Mouse (Mus musculus): Measurements from ENCODE around the gene Hes7.

The Hes7 gene

GRCm38 (mm10) chr11:69120221-69121000 lies at the start of gene Hes7:
TSS of gene Hes7 (plus strand) at chr11:69120404.
- no peak for ATAC-seq (ENCODE audit: low TSS enrichment)

- ATAC-seq (ENCODE audit: low TSS enrichment): peak; percentile 79
Observed at GRCm38 (mm10) chr11:69070590-69071222, 49.5 kb upstream of the Hes7 start, which contains the start of gene Tmem107. TSS of gene Tmem107 (plus strand) at chr11:69070806.

GRCm38 (mm10) chr11:69071262-69071661 lies 48.9 kb upstream of the Hes7 start:
- no peak for ATAC-seq (ENCODE audit: low TSS enrichment)

- no peak for ATAC-seq (ENCODE audit: low TSS enrichment)
Observed at GRCm38 (mm10) chr11:69072234-69072633, 48.0 kb upstream of the Hes7 start.

- ATAC-seq (ENCODE audit: low TSS enrichment): peak; percentile 21; the same call in 1 of the 2 replicates
Observed at GRCm38 (mm10) chr11:69072666-69073064, 47.5 kb upstream of the Hes7 start.

GRCm38 (mm10) chr11:69073065-69073888 lies 46.9 kb upstream of the Hes7 start:
- peak; percentile 31; the same call in 1 of the 2 replicates for ATAC-seq (ENCODE audit: low TSS enrichment)

GRCm38 (mm10) chr11:69073951-69074775 lies 46.0 kb upstream of the Hes7 start:
- no peak for ATAC-seq (ENCODE audit: low TSS enrichment)

GRCm38 (mm10) chr11:69074776-69075069 lies 45.5 kb upstream of the Hes7 start:
- ATAC-seq (ENCODE audit: low TSS enrichment): no peak

GRCm38 (mm10) chr11:69075764-69076479 lies 44.3 kb upstream of the Hes7 start:
- ATAC-seq (ENCODE audit: low TSS enrichment): no peak

- ATAC-seq (ENCODE audit: low TSS enrichment): no peak
Observed at GRCm38 (mm10) chr11:69076572-69076971, 43.6 kb upstream of the Hes7 start.

GRCm38 (mm10) chr11:69077316-69077715 lies 42.9 kb upstream of the Hes7 start:
- ATAC-seq (ENCODE audit: low TSS enrichment): no peak

GRCm38 (mm10) chr11:69078041-69078440 lies 42.2 kb upstream of the Hes7 start:
- ATAC-seq (ENCODE audit: low TSS enrichment): no peak

- ATAC-seq (ENCODE audit: low TSS enrichment): no peak
Observed at GRCm38 (mm10) chr11:69078805-69079438, 41.3 kb upstream of the Hes7 start.

GRCm38 (mm10) chr11:69080102-69080854 lies 39.9 kb upstream of the Hes7 start:
- no peak for ATAC-seq (ENCODE audit: low TSS enrichment)

GRCm38 (mm10) chr11:69080855-69081222 lies 39.4 kb upstream of the Hes7 start:
- ATAC-seq (ENCODE audit: low TSS enrichment): no peak

GRCm38 (mm10) chr11:69081613-69082012 lies 38.6 kb upstream of the Hes7 start:
- ATAC-seq (ENCODE audit: low TSS enrichment): no peak

GRCm38 (mm10) chr11:69085608-69086007 lies 34.6 kb upstream of the Hes7 start:
- no peak for ATAC-seq (ENCODE audit: low TSS enrichment)

- peak; percentile 64 for ATAC-seq (ENCODE audit: low TSS enrichment)
Observed at GRCm38 (mm10) chr11:69086390-69086789, 33.8 kb upstream of the Hes7 start.

GRCm38 (mm10) chr11:69087082-69087481 lies 33.1 kb upstream of the Hes7 start:
- ATAC-seq (ENCODE audit: low TSS enrichment): peak; percentile 32; the same call in 1 of the 2 replicates

- no peak for ATAC-seq (ENCODE audit: low TSS enrichment)
Observed at GRCm38 (mm10) chr11:69087597-69087996, 32.6 kb upstream of the Hes7 start.
